Mouse (Mus musculus) hindbrain, embryonic 13.5 days (tissue): ENCODE measurements around the gene Krtap7-1. TPM values are rescaled to one million over a fixed set of nuclear protein-coding genes. Genes with fewer than 3 reads are reported as not detected.

Experiments
- ATAC-seq: fragments of 200-750 bp; cut with Nextera tagmentation; 2 replicates; pipeline ENCODE4 v1.8.0; 2017; ENCODE audit warnings: moderate TSS enrichment; ENCODE audit not compliant: low FRiP score
- H3K27ac ChIP-seq: fragments of 300-500 bp; sonication (generic); 2 replicates; pipeline ENCODE4 v1.5.1; 2015; ENCODE audit warnings: inconsistent platforms, mild to moderate bottlenecking, moderate library complexity
- H3K27me3 ChIP-seq: fragments of 300-500 bp; sonication (generic); 2 replicates; pipeline ENCODE4 v1.6.1; 2015; ENCODE audit warnings: mild to moderate bottlenecking, inconsistent platforms
- H3K36me3 ChIP-seq: fragments of 300-500 bp; sonication (generic); 2 replicates; pipeline ENCODE4 v1.6.1; 2015; ENCODE audit warnings: mild to moderate bottlenecking, inconsistent platforms
- H3K4me1 ChIP-seq: fragments of 300-500 bp; sonication (generic); replicated peaks from 2 replicates; pipeline ENCODE4 v1.6.1; 2015; ENCODE audit warnings: inconsistent platforms
- H3K4me2 ChIP-seq: fragments of 300-500 bp; sonication (generic); 2 replicates; pipeline ENCODE4 v1.6.1; 2015; ENCODE audit warnings: inconsistent platforms, mild to moderate bottlenecking, moderate library complexity
- H3K4me3 ChIP-seq: fragments of 300-500 bp; sonication (generic); 2 replicates; pipeline ENCODE4 v1.5.1; 2015; ENCODE audit warnings: mild to moderate bottlenecking, inconsistent platforms
- H3K9ac ChIP-seq: fragments of 300-500 bp; sonication (generic); 2 replicates; pipeline ENCODE4 v1.6.1; 2015; ENCODE audit warnings: mild to moderate bottlenecking, inconsistent platforms
- H3K9me3 ChIP-seq: fragments of 300-500 bp; sonication (generic); 2 replicates; pipeline ENCODE4 v1.6.1; 2016; ENCODE audit warnings: inconsistent platforms
- WGBS: fragments of 180-500 bp; shearing (Covaris S2); methylation state at CpG from one replicate; pipeline ENCODE4 v1.1.7; 2015; 5-methylcytosine and 5-hydroxymethylcytosine counted together
- polyA plus RNA-seq: library from polyadenylated mRNA; unstranded; fragments of >200 nt; fragmentation: Nextera tagmentation; extraction: Ambion mirVana; gene quantifications from 2 replicates; pipeline ENCODE4 v1.2.1, GENCODE M21; 2015

Krtap7-1 gene
- polyA plus RNA-seq, result 0.57 TPM in 1 of 2 replicates, not detected in the other

GRCm38 (mm10) chr16:89508223-89508622 lies at the start of gene Krtap7-1:
Gene Krtap7-1, minus strand, starts transcription at chr16:89508323.
- 94% methylated on average over 4 of the region's 4 CpGs for WGBS
- H3K27ac ChIP-seq, result no peak within 1 kb of the TSS

DNA sequence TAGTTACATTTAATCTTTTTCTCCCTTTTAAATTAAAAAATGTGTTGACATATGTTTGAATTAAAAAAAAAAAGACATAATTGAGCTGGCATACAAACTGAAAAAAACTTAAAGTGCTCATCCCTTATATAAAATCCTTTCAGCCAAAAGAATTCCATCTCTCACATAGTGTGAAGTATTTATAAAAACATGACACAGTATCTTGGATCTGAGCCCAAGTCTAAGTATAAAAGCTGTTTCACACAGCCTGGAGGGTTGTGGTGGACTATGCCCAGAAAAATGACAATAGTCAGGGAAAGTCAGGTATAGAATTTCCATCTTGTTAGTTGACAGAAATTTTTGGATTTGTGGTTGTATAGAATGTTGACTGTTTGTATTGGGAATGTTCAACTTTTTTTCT lies 42.2 kb upstream of the Krtap7-1 start:
- Histone ChIP-seq H3K4me2 (no peak overlapping the region), H3K9me3 (no peaks in the 10 kb centered on the region), H3K4me3 (no peak overlapping the region), H3K27me3 (no peaks in the 10 kb centered on the region), H3K36me3 (no peaks in the 10 kb centered on the region), H3K9ac (no peak overlapping the region), H3K27ac (no peak overlapping the region), H3K4me1 (no peaks in the 10 kb centered on the region)
- ATAC-seq, result no peak

More at GRCm38 (mm10) chr16:89508223-89508622, at the start of gene Krtap7-1:
- no peak within 1 kb of the TSS for H3K9ac ChIP-seq
- H3K9me3 ChIP-seq, result no peaks in the 10 kb centered on the region
- ATAC-seq, result no peak
- no peaks in the 10 kb centered on the region for H3K36me3 ChIP-seq
- peaks cover under 1% of the 10 kb centered on the region; the same call in 1 of the 2 replicates for H3K4me1 ChIP-seq
- no peak within 1 kb of the TSS for H3K4me2 ChIP-seq
- no peak within 1 kb of the TSS for H3K4me3 ChIP-seq
- H3K27me3 ChIP-seq, result no peaks in the 10 kb centered on the region

- H3K4me3 ChIP-seq, result no peak overlapping the region
- no peaks in the 10 kb centered on the region for H3K27me3 ChIP-seq
- H3K36me3 ChIP-seq, result no peaks in the 10 kb centered on the region
- no peak overlapping the region for H3K4me2 ChIP-seq
- peaks cover 11% of the 10 kb centered on the region for H3K4me1 ChIP-seq
- peak; percentile 57; the same call in 1 of the 2 replicates for ATAC-seq
- H3K9me3 ChIP-seq, result no peaks in the 10 kb centered on the region
- no peak overlapping the region for H3K9ac ChIP-seq
- WGBS, result 25% methylated on average over 5 of the region's 5 CpGs
- H3K27ac ChIP-seq, result 0 out of 2 replicates have a peak overlapping the region, but pooled peaks have one; percentile 37
Observed at GRCm38 (mm10) chr16:89538031-89538484, 29.9 kb upstream of the Krtap7-1 start.

DNA sequence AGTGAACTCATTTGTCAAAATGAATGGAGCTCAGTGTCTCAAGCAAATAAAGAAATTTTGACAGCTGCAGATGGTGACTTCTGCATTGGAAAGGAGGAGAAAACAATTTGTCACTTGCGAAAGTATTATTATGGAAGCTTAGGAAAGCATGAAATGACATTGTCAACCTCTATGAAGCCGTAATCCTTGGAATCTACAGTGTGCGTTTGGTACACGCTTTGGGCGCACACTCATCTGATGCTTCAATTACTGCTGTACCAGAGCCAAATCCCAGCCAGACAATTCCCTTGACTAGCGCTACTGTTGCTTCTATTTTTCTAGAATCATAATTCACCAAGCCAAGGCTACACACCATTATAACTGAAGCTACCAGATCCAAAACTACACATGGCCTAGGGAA lies 29.2 kb upstream of the Krtap7-1 start:
- Histone ChIP-seq H3K4me1 (peaks cover 11% of the 10 kb centered on the region), H3K4me2 (no peak overlapping the region), H3K9ac (no peak overlapping the region), H3K4me3 (no peak overlapping the region), H3K27ac (no peak overlapping the region), H3K9me3 (no peaks in the 10 kb centered on the region), H3K36me3 (no peaks in the 10 kb centered on the region), H3K27me3 (no peaks in the 10 kb centered on the region)
- 74% methylated on average over 6 of the region's 6 CpGs for WGBS
- no peak for ATAC-seq

- peak; percentile 75 for ATAC-seq
- no peak overlapping the region for H3K4me3 ChIP-seq
- no peaks in the 10 kb centered on the region for H3K9me3 ChIP-seq
- H3K27me3 ChIP-seq, result no peaks in the 10 kb centered on the region
- 10% methylated on average over 7 of the region's 7 CpGs for WGBS
- no peak overlapping the region for H3K9ac ChIP-seq
- peaks cover 24% of the 10 kb centered on the region for H3K4me1 ChIP-seq
- H3K27ac ChIP-seq, result peak overlapping the region; percentile 69
- H3K36me3 ChIP-seq, result no peaks in the 10 kb centered on the region
- peak overlapping the region; percentile 22; the same call in 1 of the 2 replicates for H3K4me2 ChIP-seq
Observed at GRCm38 (mm10) chr16:89530547-89530946, 22.4 kb upstream of the Krtap7-1 start.

DNA sequence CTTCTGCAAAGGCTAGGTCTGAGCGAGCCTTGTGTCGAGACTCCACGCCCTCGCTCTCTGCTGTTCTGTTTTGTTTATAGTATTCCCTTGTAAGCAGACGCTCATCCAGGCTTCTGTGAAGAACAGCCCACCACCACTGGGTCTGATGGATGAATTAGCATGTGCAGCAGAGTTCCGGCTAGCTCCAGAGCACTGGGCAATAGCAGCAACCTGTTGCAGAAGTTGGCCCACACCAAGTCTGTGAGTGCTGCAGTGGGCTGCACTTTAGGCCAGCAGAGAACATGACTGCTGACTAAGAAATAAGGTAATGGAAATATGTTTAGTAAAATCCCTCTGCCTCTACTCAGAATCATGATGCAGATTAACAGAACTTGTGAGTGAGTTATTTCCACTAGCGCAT lies 21.7 kb upstream of the Krtap7-1 start:
- no peaks in the 10 kb centered on the region for H3K36me3 ChIP-seq
- H3K27me3 ChIP-seq, result no peaks in the 10 kb centered on the region
- H3K27ac ChIP-seq, result peak overlapping the region; percentile 69
- no peaks in the 10 kb centered on the region for H3K9me3 ChIP-seq
- peak; percentile 59; the same call in 1 of the 2 replicates for ATAC-seq
- H3K4me1 ChIP-seq, result peaks cover 24% of the 10 kb centered on the region
- no peak overlapping the region for H3K4me2 ChIP-seq
- no peak overlapping the region for H3K9ac ChIP-seq
- 48% methylated on average over 7 of the region's 7 CpGs for WGBS
- H3K4me3 ChIP-seq, result no peak overlapping the region

GRCm38 (mm10) chr16:89528380-89528779 lies 20.3 kb upstream of the Krtap7-1 start:
- no peak overlapping the region for H3K27ac ChIP-seq
- H3K9me3 ChIP-seq, result no peaks in the 10 kb centered on the region
- H3K27me3 ChIP-seq, result no peaks in the 10 kb centered on the region
- H3K4me2 ChIP-seq, result no peak overlapping the region
- H3K9ac ChIP-seq, result no peak overlapping the region
- no peaks in the 10 kb centered on the region for H3K36me3 ChIP-seq
- H3K4me3 ChIP-seq, result no peak overlapping the region
- peak; percentile 37; the same call in 1 of the 2 replicates for ATAC-seq
- H3K4me1 ChIP-seq, result peaks cover 24% of the 10 kb centered on the region
- 41% methylated on average over 3 of the region's 3 CpGs for WGBS

GRCm38 (mm10) chr16:89520996-89521395 lies 12.9 kb upstream of the Krtap7-1 start:
- Histone ChIP-seq H3K9ac (no peak overlapping the region), H3K4me2 (no peak overlapping the region), H3K4me1 (no peaks in the 10 kb centered on the region), H3K27ac (no peak overlapping the region), H3K27me3 (no peaks in the 10 kb centered on the region), H3K4me3 (no peak overlapping the region), H3K9me3 (no peaks in the 10 kb centered on the region), H3K36me3 (no peaks in the 10 kb centered on the region)
- ATAC-seq, result no peak
- 95% methylated on average over 4 of the region's 4 CpGs for WGBS

- H3K27me3 ChIP-seq, result no peaks in the 10 kb centered on the region
- no peak for ATAC-seq
- H3K27ac ChIP-seq, result no peak overlapping the region
- no peak overlapping the region for H3K9ac ChIP-seq
- no peaks in the 10 kb centered on the region for H3K9me3 ChIP-seq
- no peak overlapping the region for H3K4me2 ChIP-seq
- H3K4me3 ChIP-seq, result no peak overlapping the region
- no peaks in the 10 kb centered on the region for H3K4me1 ChIP-seq
- WGBS, result 97% methylated on average over 2 of the region's 2 CpGs
- no peaks in the 10 kb centered on the region for H3K36me3 ChIP-seq
Observed at GRCm38 (mm10) chr16:89520555-89520954, 12.4 kb upstream of the Krtap7-1 start.

GRCm38 (mm10) chr16:89520091-89520490 lies 12.0 kb upstream of the Krtap7-1 start:
- 90% methylated on average over 6 of the region's 6 CpGs for WGBS
- no peak; the same call in 1 of the 2 replicates for ATAC-seq
- H3K9me3 ChIP-seq, result no peaks in the 10 kb centered on the region
- H3K27me3 ChIP-seq, result no peaks in the 10 kb centered on the region
- no peaks in the 10 kb centered on the region for H3K36me3 ChIP-seq
- H3K27ac ChIP-seq, result no peak overlapping the region
- no peak overlapping the region for H3K4me3 ChIP-seq
- no peaks in the 10 kb centered on the region for H3K4me1 ChIP-seq
- no peak overlapping the region for H3K9ac ChIP-seq
- H3K4me2 ChIP-seq, result no peak overlapping the region

GRCm38 (mm10) chr16:89517635-89518034 lies 9.5 kb upstream of the Krtap7-1 start:
- H3K4me1 ChIP-seq, result peaks cover 6% of the 10 kb centered on the region; the same call in 1 of the 2 replicates
- H3K4me2 ChIP-seq, result no peak overlapping the region
- no peak overlapping the region for H3K9ac ChIP-seq
- no peaks in the 10 kb centered on the region for H3K36me3 ChIP-seq
- no peaks in the 10 kb centered on the region for H3K27me3 ChIP-seq
- H3K27ac ChIP-seq, result no peak overlapping the region
- ATAC-seq, result no peak
- no peaks in the 10 kb centered on the region for H3K9me3 ChIP-seq
- H3K4me3 ChIP-seq, result no peak overlapping the region
- WGBS, result 67% methylated on average over 9 of the region's 9 CpGs

DNA sequence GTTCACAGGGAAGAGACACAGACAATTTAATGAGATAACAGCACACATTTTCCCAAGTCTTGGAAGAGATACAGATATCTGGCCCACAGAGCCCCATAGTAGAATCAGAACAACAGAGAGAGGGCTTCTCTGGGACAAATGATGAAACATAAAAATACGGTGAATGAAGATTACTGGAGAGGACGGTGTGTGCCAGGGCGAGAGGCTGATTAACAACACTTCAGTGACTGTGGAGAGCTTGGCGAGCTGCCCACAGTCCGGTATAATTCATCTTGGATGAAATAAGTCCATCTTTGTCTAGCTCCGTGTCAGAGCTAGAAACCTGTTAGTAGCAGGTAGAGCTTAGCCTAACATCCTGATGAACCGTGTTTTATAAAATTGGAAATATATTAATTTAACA lies 5.3 kb upstream of the Krtap7-1 start:
- WGBS, result 58% methylated on average over 7 of the region's 7 CpGs
- no peak overlapping the region for H3K9ac ChIP-seq
- no peaks in the 10 kb centered on the region for H3K9me3 ChIP-seq
- no peak overlapping the region for H3K4me2 ChIP-seq
- no peak overlapping the region for H3K4me3 ChIP-seq
- H3K27me3 ChIP-seq, result no peaks in the 10 kb centered on the region
- H3K36me3 ChIP-seq, result no peaks in the 10 kb centered on the region
- H3K27ac ChIP-seq, result no peak overlapping the region
- no peak for ATAC-seq
- peaks cover 6% of the 10 kb centered on the region; the same call in 1 of the 2 replicates for H3K4me1 ChIP-seq

DNA sequence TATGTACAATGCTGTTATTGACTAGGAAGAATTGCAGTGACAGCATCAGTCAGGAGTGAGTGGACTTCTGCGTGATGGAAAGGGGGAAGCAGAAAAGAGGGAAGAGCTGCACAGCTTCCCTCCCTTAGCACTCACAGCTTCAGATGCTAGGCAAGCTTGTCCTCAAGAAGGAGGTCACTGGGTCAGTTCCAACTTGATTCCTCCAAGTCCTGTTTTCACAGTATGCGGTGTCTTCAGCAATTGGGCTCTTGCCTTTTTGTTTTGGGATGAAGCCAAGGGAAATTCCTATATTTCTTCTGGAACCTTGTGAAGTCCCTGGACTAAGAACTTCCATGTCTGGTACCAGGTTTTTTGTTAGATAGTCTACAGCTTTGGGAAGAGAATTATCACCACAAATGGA lies 4.6 kb downstream of the Krtap7-1 start:
- Histone ChIP-seq H3K4me3 (no peak overlapping the region), H3K4me1 (no peaks in the 10 kb centered on the region), H3K27ac (no peak overlapping the region), H3K27me3 (no peaks in the 10 kb centered on the region), H3K9me3 (no peaks in the 10 kb centered on the region), H3K4me2 (no peak overlapping the region), H3K36me3 (no peaks in the 10 kb centered on the region), H3K9ac (no peak overlapping the region)
- ATAC-seq, result no peak
- WGBS, result 79% methylated on average over 2 of the region's 2 CpGs
